Mouse (Mus musculus): ENCODE results near the gene Fgfr2.

DNA sequence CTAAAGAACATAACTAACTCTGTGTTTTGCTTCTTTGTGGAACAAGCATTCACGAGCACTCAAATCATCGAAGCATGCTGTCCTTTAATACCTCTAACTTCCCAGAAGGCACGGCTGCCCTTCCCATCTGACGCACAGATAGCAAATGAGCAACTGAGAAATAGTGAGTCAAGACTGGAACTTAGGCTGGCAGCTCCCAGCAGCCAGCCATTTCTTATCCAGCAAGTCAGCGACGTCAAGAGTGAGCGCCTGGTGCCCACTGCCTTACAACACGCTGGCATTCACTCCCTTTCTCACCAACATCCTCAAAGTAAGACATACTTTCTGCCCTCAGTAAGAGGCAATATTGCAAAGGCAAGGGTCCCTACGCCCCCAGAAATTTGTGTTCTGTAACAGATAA lies 2883.0 kb downstream of the Fgfr2 start:
- TF ChIP-seq POLR2A (IDR thresholded peaks at IDR 0.05; ENCODE audit: low read depth, low read length) (no peak), CTCF (IDR thresholded peaks at IDR 0.05; ENCODE audit: extremely low read depth, insufficient read length, insufficient replicate concordance, low read depth, low read length) (no peak)

All from small intestine, adult 2 months (tissue).